Mouse (Mus musculus) forelimb bud, embryonic 11.5 days (tissue): ENCODE measurements around the gene Bsn.
"Not testable (repeated sequence)": the region's sequence is repeated elsewhere in the genome, so short reads cannot be mapped to it uniquely, and the experiment has no call there.

ENCODE experiments used
- DNase-seq: peaks from one replicate; pipeline ENCODE4 v3.0.0-alpha.2; 2012; ENCODE audit warnings: low read depth, low spot score

Bsn gene

DNA sequence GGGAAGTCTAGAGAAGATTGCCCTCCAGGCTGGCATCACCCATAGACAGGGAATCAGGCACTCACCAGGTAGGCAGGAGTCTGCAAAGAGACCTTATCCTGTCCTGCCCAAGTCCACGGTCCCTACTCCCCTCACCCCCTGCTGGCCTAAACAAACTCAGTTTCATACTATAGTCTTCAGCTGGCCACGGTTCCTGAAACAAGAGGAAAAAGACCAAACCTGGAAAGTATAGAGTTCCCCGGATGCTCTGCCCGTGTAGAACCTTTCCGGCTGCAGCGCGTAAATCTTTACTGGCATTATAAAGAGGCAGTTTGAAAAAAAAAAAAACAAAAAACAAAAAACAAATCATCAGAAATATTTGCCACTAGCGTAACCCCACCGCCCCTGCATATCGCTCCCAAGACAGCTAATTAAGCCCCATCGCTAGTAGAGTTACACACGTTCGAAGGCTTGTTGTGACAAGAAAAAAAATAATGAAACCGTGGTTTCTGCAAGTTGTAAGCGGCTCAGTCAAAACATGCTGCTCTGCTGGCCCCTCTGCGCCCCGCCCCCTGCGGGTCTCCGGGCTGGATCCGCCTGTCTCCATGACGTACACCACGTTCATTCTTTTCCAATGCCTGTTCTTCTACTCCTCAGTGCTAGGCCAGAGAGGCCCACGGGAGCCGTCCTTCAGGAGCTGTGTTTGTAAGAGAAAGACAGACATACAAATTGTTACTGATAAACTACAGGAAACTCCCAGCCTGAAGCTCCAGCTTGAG, 6.9 kb upstream of the Bsn start:
- DNase-seq = peak; percentile 38

DNA sequence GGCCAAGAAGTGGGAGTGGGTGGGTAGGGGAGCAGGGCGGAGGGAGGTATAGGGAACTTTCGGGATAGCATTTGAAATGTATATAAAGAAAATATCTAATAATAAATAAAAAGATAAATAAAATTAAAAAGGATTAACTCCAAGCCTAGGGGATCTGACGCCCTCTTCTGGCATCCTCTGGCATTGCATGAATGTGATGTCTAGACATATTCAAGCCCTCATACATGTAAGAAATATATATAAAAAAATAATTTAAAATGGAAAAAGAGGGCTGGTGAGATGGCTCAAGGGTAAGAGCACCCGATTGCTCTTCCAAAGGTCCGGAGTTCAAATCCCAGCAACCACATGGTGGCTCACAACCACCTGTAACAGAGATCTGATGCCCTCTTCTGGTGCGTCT, 6.0 kb upstream of the Bsn start:
- not testable (repeated sequence) for DNase-seq

DNA sequence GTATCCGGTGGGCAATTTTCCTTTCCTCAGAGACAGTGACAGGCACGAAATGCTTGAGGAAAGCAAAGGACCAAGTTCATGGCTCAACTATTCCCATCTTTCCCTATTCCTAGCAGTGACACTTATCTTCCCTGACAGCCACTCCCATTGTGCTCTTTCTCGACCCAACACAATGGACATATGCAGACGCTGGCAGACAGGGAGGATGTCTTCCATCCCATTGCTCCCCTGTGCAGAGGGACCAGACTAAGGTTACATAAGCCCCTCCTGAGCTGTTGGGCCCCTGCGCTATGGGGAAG, 747 bp downstream of the Bsn start:
- DNase-seq = no peak

GRCm38 (mm10) chr9:108189023-108189422, 1.2 kb downstream of the Bsn start:
- no peak for DNase-seq

DNA sequence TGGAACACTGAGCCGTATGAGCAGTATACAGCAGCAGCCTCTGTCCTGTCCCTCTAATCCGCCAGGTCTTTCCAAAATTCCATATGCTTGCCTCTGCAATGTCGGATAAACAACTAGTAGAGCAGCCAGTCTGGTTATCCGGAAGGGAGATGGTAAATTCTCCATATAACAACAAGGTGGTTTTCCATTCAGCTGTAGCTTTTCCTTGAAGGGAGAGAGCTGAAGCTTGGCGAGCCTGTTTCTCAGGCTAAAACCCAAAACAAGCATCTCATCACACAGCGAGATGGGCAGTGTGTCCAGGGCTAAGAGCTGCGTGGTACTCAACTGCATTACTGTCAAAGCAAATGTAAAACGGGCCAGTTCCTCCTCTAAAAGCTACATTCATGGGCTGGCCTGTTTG, 1.7 kb downstream of the Bsn start:
- no peak for DNase-seq

- DNase-seq = no peak
Observed at GRCm38 (mm10) chr9:108187616-108188015, 2.6 kb downstream of the Bsn start.

DNA sequence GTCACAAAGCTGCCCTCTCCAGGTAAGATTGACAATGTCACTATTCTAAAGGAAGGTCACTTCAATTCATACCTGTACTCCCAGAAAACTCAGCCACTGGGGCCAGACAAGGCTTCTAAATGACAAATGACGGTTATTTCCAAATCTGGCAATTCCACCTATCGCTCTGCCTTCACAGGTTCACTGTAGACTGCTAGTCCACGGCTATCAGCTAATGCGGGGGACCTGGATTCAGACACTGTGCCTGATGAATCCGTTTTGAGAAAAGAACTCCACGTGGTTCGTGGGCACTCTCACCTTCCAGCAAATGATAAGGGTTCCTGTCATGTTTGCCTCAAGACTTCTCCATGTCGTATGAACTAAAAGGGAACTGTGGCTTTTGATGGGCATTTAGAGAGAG, 4.4 kb downstream of the Bsn start:
- no peak for DNase-seq

DNA sequence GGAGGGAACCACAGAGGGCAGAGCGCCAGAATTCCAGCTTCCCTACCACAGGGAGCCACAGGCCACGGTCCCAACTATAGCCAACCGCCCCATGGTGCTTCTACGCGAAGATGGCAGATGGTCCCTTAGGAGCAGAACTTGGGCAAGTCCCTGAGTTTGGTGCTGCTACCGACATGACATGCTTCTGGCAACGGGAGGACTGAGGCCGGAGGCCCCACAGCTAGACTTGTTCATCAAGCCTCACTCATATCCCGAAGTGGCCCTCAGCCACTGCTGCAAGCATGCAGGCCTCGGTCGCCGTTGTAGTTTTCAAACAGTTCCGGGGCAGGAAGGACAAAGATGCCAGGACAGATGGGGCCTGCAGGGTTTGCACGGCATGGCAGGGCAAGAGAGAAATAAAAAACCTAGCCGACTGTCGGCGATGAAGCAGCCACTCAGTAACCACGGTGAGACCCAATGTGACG, 6.6 kb downstream of the Bsn start:
- no peak for DNase-seq

DNA sequence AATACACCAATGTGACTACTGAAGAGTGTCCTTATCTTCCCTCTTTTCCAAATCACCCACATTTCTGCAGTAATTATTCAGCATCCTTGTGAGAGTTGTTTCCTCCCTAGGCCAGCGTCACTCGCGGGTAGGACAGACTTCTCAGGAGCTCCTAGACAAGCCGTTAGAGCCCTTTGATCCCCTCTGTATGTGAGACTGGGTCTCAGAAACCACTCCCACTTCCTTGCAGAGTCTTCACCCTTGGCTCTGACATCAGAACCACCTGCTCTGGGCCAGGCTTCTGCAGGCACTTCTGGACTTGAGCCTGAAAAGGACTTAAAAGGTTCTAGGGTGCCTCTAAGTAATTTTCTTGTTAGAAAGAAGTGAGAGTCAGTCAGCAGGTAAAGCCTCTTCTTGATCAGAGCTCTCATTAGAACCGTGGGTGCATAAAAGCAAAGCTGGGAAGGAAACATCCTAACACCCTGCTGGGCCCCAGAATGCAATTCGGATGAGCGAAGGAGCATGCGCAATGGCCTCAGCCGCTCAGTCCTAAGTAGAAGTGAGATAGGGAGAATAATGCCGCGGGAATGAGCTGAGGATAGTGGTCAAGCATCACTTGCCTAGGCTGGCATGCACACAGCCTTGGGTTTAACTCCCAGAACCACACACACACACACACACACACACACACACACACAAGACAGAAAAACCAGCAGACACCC, 7.2 kb downstream of the Bsn start:
- DNase-seq = no peak

DNA sequence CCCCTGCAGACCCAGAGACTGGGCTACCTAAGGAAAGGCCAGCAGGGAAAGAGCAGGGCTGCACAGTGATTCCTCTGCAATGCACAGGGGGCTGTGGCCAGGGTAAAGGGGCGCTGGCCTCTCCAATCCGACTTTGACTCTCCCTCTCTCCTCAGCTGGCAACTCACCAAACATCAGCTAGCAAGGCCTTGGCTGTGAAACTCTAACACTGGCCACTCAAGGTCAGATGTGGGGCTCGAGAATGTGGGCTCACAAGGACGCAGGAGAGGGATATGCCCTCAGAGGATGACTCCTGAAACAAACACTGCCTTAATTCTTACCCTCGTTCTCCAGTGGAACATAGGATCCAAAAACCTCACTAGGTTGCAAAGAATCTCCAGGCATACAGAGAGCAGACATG, 11.8 kb downstream of the Bsn start:
- DNase-seq = no peak

DNA sequence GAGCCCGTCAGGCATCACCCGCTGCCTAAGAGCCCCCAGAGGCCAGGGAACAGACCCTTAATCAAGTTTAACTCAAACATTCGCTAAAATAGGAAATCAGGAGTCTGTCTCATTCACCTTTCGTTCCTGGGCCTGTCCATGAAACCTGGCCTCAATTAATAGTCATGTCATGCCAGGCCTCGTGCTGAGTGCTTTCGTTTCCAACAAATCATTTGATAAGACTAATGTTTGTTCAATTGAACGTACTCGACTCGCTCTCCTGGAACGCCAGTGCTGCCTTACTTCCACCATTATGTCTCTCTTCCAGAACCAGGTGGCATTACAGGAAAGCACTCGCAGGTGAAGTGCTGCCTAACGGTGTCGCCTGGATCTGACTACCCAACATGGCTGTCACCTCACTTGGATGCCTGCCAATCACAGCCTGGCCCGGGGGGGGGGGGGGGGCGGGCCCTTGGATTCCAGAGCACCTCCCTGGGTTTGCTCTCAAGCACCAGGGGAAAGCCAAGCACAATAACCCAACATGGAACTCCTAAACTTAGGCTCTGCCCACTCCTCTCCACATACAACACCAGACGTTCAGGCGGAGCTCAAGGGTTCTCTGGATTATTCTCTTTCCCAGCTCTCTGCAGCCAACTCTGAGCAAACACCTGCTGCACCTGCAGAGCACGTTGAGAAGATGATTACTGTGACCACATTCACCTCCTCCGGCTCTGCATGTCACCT, 14.9 kb downstream of the Bsn start:
- DNase-seq = no peak

GRCm38 (mm10) chr9:108172777-108173350, 17.3 kb downstream of the Bsn start:
- no peak for DNase-seq

DNA sequence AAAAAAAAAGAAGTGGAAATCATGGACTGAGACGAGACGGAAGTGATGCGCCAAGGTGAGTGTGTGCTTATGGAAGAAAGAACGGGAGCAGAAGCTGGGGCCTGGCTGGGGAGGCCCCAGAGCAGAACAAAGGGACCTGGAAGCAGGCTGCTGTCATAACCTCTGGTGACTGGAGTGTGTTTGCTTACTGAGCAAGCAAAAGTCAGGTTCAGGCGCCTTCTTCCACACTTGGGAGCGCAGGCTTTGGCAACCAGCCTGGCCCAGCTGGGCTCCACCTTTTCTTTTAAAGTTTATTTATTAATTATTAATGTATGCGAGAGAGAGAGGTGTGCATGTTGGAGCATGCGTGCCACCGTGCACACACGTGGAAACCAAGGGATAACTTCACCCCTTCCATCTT, 20.4 kb downstream of the Bsn start:
- no peak for DNase-seq

DNA sequence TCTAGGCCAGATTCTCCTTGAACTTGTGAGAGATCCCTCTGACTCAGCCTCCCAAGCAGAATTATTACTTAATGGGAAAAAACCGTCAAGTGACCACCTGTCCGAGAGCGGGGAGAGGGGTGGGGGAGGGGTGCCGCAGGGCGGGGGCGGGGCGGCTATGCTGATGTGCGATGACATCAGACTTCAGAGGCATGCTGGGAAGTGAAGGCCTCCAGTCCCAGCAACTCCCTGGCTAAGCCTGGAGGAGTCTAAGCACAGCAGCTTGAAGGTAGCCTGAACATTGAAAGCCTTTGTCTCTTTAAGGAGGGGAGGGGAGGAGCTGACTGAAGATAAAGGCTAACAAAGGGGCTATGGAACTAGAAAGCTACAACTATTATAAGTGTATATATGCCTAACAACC, 25.0 kb downstream of the Bsn start:
- no peak for DNase-seq

- no peak for DNase-seq
Observed at GRCm38 (mm10) chr9:108163646-108164284, 26.4 kb downstream of the Bsn start.

DNA sequence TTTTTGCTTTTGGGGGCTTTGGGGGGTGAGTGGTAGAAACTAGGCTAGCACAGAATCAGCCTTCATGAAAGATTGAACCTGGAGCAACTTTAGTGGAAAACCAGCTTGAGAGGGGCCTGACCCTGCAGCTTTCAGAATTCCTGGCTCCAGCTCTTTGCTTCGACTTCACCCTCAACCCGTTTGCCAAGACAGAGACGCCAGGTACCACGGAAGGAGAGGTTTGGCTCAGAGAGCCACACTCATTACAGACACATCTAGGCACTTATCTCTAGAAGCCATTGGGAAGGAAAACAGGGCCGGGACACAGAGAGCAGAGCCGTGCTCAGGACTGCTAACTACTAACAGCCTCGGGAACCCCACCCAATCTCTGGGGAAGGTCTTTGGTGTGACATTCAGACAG, 32.3 kb downstream of the Bsn start:
- no peak for DNase-seq

- no peak for DNase-seq
Observed at GRCm38 (mm10) chr9:108157451-108157850, 32.7 kb downstream of the Bsn start.

DNA sequence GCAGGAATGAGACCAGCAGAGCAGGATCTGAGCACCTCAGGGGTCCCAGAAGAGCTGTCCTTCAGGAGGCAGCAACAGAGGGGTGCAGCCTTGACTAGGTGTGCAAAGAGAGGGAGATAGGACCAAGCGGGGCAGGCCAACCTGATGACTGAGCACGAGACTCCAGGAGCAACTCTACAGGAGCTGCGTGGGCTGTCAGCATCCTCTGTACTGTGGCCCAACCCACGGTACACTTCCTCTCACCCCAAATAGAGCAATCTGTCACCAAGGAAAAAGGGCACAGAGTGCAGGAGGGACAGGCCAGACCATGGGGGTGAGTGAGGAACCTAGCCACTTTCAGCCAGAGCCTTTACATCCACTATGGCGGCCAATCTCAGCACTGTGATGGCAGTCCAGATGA, 33.4 kb downstream of the Bsn start:
- DNase-seq = no peak

- DNase-seq = no peak
Observed at GRCm38 (mm10) chr9:108154814-108155213, 35.4 kb downstream of the Bsn start.

DNA sequence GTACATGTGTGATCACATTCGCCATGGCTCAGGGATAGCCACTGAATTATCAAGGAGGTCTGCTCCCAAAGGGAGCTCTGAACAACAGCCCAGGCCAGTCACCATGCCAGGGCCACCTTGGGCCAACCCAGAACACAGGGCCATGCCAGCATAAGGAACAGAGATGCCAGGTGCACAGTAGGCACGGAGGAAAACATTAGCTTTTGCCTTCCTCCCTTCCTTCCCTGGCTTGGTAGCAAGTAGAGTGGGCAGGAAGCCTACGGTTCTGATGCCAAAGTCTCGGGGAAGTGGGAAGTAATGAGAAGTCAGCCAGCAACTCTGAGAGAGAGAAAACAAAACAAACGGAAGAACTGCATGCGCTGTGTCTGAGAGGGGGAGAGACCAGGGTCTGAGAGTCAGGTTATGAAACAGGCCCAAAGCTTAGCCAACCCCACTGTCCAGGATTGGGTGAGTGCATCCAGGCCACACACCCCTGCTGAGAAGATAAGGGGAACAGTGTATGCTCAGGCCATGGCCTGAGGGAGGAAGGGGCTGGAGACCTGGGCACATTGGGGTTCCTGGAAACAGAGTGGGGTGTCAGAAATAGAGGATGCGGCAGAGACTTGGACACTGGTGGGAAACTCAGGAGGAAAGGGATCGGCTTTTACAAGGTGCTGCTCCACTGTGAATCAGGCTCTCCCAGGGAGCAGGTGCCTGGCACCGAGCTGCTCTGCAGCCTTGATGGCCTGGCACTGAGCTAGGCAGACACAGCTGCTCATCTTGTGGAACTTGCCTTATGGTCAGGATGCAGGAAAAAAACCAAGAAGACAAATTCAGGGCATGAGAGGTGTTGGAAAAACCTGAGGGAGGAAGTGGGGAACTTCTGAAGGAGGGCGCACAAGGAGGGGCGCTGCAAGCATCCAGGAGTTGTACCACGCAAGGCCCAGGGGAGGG, 36.4 kb downstream of the Bsn start:
- DNase-seq = no peak

- DNase-seq = no peak
Observed at GRCm38 (mm10) chr9:108150486-108150885, 39.7 kb downstream of the Bsn start.
